Mouse (Mus musculus) ES-CJ7 (cell line): ENCODE data around the gene Hist1h1t.
"Not testable (repeated sequence)": the region's sequence is repeated elsewhere in the genome, so short reads cannot be mapped to it uniquely, and the experiment has no call there.

Source experiments
- DNase-seq: peaks from one replicate; pipeline ENCODE4 v3.0.0; 2011; ENCODE audit warnings: low read depth, low spot score

The Hist1h1t gene

GRCm38 (mm10) chr13:23699767-23700166 is 4.2 kb downstream of the Hist1h1t start:
- DNase-seq, result no peak

- peak; percentile 90 for DNase-seq
These were observed 5.3 kb downstream of the Hist1h1t start for GRCm38 (mm10) chr13:23700786-23701520.

- no peak for DNase-seq
These were observed 6.6 kb downstream of the Hist1h1t start for GRCm38 (mm10) chr13:23702220-23702619.

GRCm38 (mm10) chr13:23702801-23703200 is 7.2 kb downstream of the Hist1h1t start:
- DNase-seq, result not testable (repeated sequence)

- DNase-seq, result no peak
These were observed 10.2 kb downstream of the Hist1h1t start for GRCm38 (mm10) chr13:23705751-23706356.

GRCm38 (mm10) chr13:23706771-23707170 is 11.2 kb downstream of the Hist1h1t start:
- no peak for DNase-seq

GRCm38 (mm10) chr13:23708041-23708440 is 12.4 kb downstream of the Hist1h1t start:
- no peak for DNase-seq

GRCm38 (mm10) chr13:23708654-23709053 is 13.0 kb downstream of the Hist1h1t start:
- no peak for DNase-seq

- no peak for DNase-seq
These were observed 14.2 kb downstream of the Hist1h1t start for GRCm38 (mm10) chr13:23709714-23710373.

- DNase-seq, result peak; percentile 27
These were observed 14.9 kb downstream of the Hist1h1t start, which contains the start of gene Hfe for GRCm38 (mm10) chr13:23710374-23711089. Hfe (minus strand) TSS chr13:23710854.

GRCm38 (mm10) chr13:23716261-23717042 is 20.8 kb downstream of the Hist1h1t start:
- DNase-seq, result no peak

- DNase-seq, result no peak
These were observed 21.6 kb downstream of the Hist1h1t start for GRCm38 (mm10) chr13:23717176-23717575.

GRCm38 (mm10) chr13:23717593-23718245 is 22.1 kb downstream of the Hist1h1t start:
- DNase-seq, result not testable (repeated sequence)

GRCm38 (mm10) chr13:23724239-23724638 is 28.6 kb downstream of the Hist1h1t start:
- DNase-seq, result no peak

- DNase-seq, result no peak
These were observed 29.6 kb downstream of the Hist1h1t start for GRCm38 (mm10) chr13:23725213-23725612.

- DNase-seq, result no peak
These were observed 33.0 kb downstream of the Hist1h1t start for GRCm38 (mm10) chr13:23728472-23729191.

- DNase-seq, result no peak
These were observed 33.5 kb downstream of the Hist1h1t start for GRCm38 (mm10) chr13:23729192-23729525.

GRCm38 (mm10) chr13:23729706-23730105 is 34.1 kb downstream of the Hist1h1t start:
- no peak for DNase-seq

GRCm38 (mm10) chr13:23730479-23730878 is 34.9 kb downstream of the Hist1h1t start:
- DNase-seq, result no peak
